Mouse (Mus musculus) MEL (cell line): ENCODE data around the gene Col8a2. TPM values are rescaled to one million over a fixed set of nuclear protein-coding genes. Genes with fewer than 3 reads are reported as not detected.

Experiments
- DNase-seq: peaks from one replicate; pipeline ENCODE4 v3.0.0; 2011; ENCODE audit warnings: low read depth, low spot score
- H3K27ac ChIP-seq: 2 replicates; pipeline ENCODE4 v1.5.1; 2012; ENCODE audit warnings: low read depth, mild to moderate bottlenecking, control low read depth, low read length, moderate library complexity; ENCODE audit not compliant: control insufficient read depth
- H3K27me3 ChIP-seq, 2 experiments: fragments of 150-350 bp in 1 of 2; sonication (generic) in 1 of 2; 2 replicates each; pipeline ENCODE4 v1.6.1; 2012; ENCODE audit warnings: low read length in 2 of 2, mild to moderate bottlenecking in 2 of 2, improper control_type of control experiment in 1 of 2, moderate library complexity in 1 of 2; ENCODE audit not compliant: insufficient read depth in 2 of 2, control insufficient read depth in 1 of 2
- H3K36me3 ChIP-seq, 2 experiments: 2 replicates each; pipeline ENCODE4 v1.6.1; 2012 to 2014; ENCODE audit warnings: low read length in 2 of 2, improper control_type of control experiment in 1 of 2, inconsistent platforms in 1 of 2, mild to moderate bottlenecking in 1 of 2; ENCODE audit not compliant: insufficient read depth in 2 of 2, control insufficient read depth in 1 of 2
- H3K4me1 ChIP-seq, 2 experiments: fragments of 150-350 bp in 1 of 2; sonication (generic) in 1 of 2; 2 replicates each; pipeline ENCODE4 v1.6.1; 2012; ENCODE audit warnings: low read length in 2 of 2, improper control_type of control experiment in 1 of 2, mild to moderate bottlenecking in 1 of 2; ENCODE audit not compliant: insufficient read depth in 2 of 2, control insufficient read depth in 1 of 2
- H3K4me3 ChIP-seq, 2 experiments: fragments of 150-350 bp in 1 of 2; sonication (generic) in 1 of 2; 2 replicates each; pipeline ENCODE4 v1.5.1; 2012; ENCODE audit warnings: low read depth in 2 of 2, low read length in 2 of 2, mild to moderate bottlenecking in 2 of 2, moderate library complexity in 2 of 2, control low read depth in 1 of 2, improper control_type of control experiment in 1 of 2; ENCODE audit not compliant: control insufficient read depth in 1 of 2, insufficient read depth in 1 of 2
- H3K79me2 ChIP-seq: 2 replicates; pipeline ENCODE4 v1.6.1; 2012; ENCODE audit warnings: mild to moderate bottlenecking, low read length, moderate library complexity; ENCODE audit not compliant: control insufficient read depth, poor library complexity, insufficient read depth
- H3K9ac ChIP-seq: 2 replicates; pipeline ENCODE4 v1.6.1; 2012; ENCODE audit warnings: low read depth, mild to moderate bottlenecking, control low read depth, low read length, moderate library complexity; ENCODE audit not compliant: control insufficient read depth, poor library complexity, severe bottlenecking
- H3K9me3 ChIP-seq: fragments of 150-350 bp; sonication (generic); replicated peaks from 2 replicates; pipeline ENCODE4 v1.6.1; 2012; ENCODE audit warnings: mild to moderate bottlenecking, low read length, improper control_type of control experiment, moderate library complexity; ENCODE audit not compliant: insufficient read depth
- CHD1 ChIP-seq: IDR thresholded peaks from 2 replicates; pipeline ENCODE4 v1.6.1; 2012; ENCODE audit warnings: low read depth, mild to moderate bottlenecking, inconsistent platforms, low read length, improper control_type of control experiment
- CHD2 ChIP-seq: IDR thresholded peaks from 2 replicates; pipeline ENCODE4 v1.6.1; 2011; ENCODE audit warnings: low read length, improper control_type of control experiment
- CTCF ChIP-seq, 3 experiments: IDR thresholded peaks in 2 of 3; conservative IDR thresholded peaks in 1 of 3; 2 replicates each; pipeline ENCODE4 v1.5.1; 2011 to 2012; ENCODE audit warnings: low read length in 3 of 3, low read depth in 2 of 3, mild to moderate bottlenecking in 2 of 3, improper control_type of control experiment in 1 of 3, inconsistent platforms in 1 of 3, mixed read lengths in 1 of 3, moderate library complexity in 1 of 3; ENCODE audit not compliant: control insufficient read depth in 1 of 3, insufficient read depth in 1 of 3, poor library complexity in 1 of 3, severe bottlenecking in 1 of 3
- ETS1 ChIP-seq: IDR thresholded peaks from 2 replicates; pipeline ENCODE4 v1.6.1; 2012; ENCODE audit warnings: low read depth, mild to moderate bottlenecking, inconsistent platforms, low read length, improper control_type of control experiment, moderate library complexity
- GABPA ChIP-seq: IDR thresholded peaks from 2 replicates; pipeline ENCODE4 v1.6.1; 2012; ENCODE audit warnings: low read depth, mild to moderate bottlenecking, inconsistent platforms, low read length, improper control_type of control experiment, moderate library complexity
- HCFC1 ChIP-seq: IDR thresholded peaks from 2 replicates; pipeline ENCODE4 v1.6.1; 2012; ENCODE audit warnings: low read depth, mild to moderate bottlenecking, inconsistent platforms, low read length, improper control_type of control experiment, moderate library complexity
- MAFK ChIP-seq: IDR thresholded peaks from 2 replicates; pipeline ENCODE4 v1.6.1; 2011; ENCODE audit warnings: low read depth, mild to moderate bottlenecking, low read length, improper control_type of control experiment, borderline replicate concordance
- MYB ChIP-seq: IDR thresholded peaks from 2 replicates; pipeline ENCODE4 v1.6.1; 2011; ENCODE audit warnings: mild to moderate bottlenecking, low read depth, low read length, improper control_type of control experiment
- MYC ChIP-seq: IDR thresholded peaks from 2 replicates; pipeline ENCODE4 v1.6.1; 2011; ENCODE audit warnings: low read depth, mild to moderate bottlenecking, low read length, improper control_type of control experiment, moderate library complexity
- NRF1 ChIP-seq: IDR thresholded peaks from 2 replicates; pipeline ENCODE4 v1.6.1; 2014; ENCODE audit warnings: low read depth, mild to moderate bottlenecking, inconsistent platforms, low read length, improper control_type of control experiment, moderate library complexity; ENCODE audit not compliant: poor library complexity, insufficient read depth, severe bottlenecking
- POLR2A ChIP-seq, 2 experiments: IDR thresholded peaks; 2 replicates each; pipeline ENCODE4 v1.6.1; 2011 to 2012; ENCODE audit warnings: low read length in 2 of 2, mild to moderate bottlenecking in 2 of 2, control low read depth in 1 of 2, improper control_type of control experiment in 1 of 2, low read depth in 1 of 2, moderate library complexity in 1 of 2; ENCODE audit not compliant: control insufficient read depth in 1 of 2, insufficient read depth in 1 of 2, poor library complexity in 1 of 2
- RAD21 ChIP-seq: IDR thresholded peaks from 2 replicates; pipeline ENCODE4 v1.6.1; 2011; ENCODE audit warnings: mild to moderate bottlenecking, low read depth, low read length, improper control_type of control experiment
- TAL1 ChIP-seq: IDR thresholded peaks from 2 replicates; pipeline ENCODE4 v1.6.1; 2012; ENCODE audit warnings: mild to moderate bottlenecking, inconsistent platforms, low read length, moderate library complexity, mixed read lengths
- TBP ChIP-seq: IDR thresholded peaks from 2 replicates; pipeline ENCODE4 v1.8.0; 2011; ENCODE audit warnings: low read depth, low read length, improper control_type of control experiment
- TCF12 ChIP-seq: IDR thresholded peaks from 2 replicates; pipeline ENCODE4 v1.6.1; 2014; ENCODE audit warnings: low read depth, mild to moderate bottlenecking, inconsistent platforms, low read length, improper control_type of control experiment, moderate library complexity
- ZC3H11A ChIP-seq: IDR thresholded peaks from 2 replicates; pipeline ENCODE4 v1.6.1; 2012; ENCODE audit warnings: low read depth, mild to moderate bottlenecking, inconsistent platforms, low read length, improper control_type of control experiment
- ZKSCAN1 ChIP-seq: IDR thresholded peaks from 2 replicates; pipeline ENCODE4 v1.6.1; 2012; ENCODE audit warnings: low read depth, mild to moderate bottlenecking, inconsistent platforms, low read length, improper control_type of control experiment, moderate library complexity
- ZMIZ1 ChIP-seq: IDR thresholded peaks from 2 replicates; pipeline ENCODE4 v1.6.1; 2012; ENCODE audit warnings: low read depth, mild to moderate bottlenecking, inconsistent platforms, low read length, improper control_type of control experiment, moderate library complexity
- ZNF384 ChIP-seq: IDR thresholded peaks from 2 replicates; pipeline ENCODE4 v1.6.1; 2012; ENCODE audit warnings: low read depth, mild to moderate bottlenecking, inconsistent platforms, low read length, improper control_type of control experiment
- polyA plus RNA-seq, 2 experiments: library from polyadenylated mRNA; stranded (reverse) in 1 of 2; unstranded in 1 of 2; fragments of >175 nt in 1 of 2; fragments of >200 nt in 1 of 2; gene quantifications; 2 replicates each; pipeline versions ENCODE4 v1.2.1 to v1.2.4; 2012; ENCODE audit warnings: low replicate concordance in 2 of 2, low read depth in 1 of 2; ENCODE audit not compliant: insufficient read length in 2 of 2, insufficient read depth in 1 of 2, missing spikeins in 1 of 2
- total RNA-seq: library from RNA; depleted of rRNA; stranded (reverse); fragments of 300-350 nt; gene quantifications from 2 replicates; pipeline ENCODE4 v1.2.3, GENCODE M21; 2012

Gene Col8a2
- total and polyA plus RNA-seq, 3 experiments = not detected

DNA sequence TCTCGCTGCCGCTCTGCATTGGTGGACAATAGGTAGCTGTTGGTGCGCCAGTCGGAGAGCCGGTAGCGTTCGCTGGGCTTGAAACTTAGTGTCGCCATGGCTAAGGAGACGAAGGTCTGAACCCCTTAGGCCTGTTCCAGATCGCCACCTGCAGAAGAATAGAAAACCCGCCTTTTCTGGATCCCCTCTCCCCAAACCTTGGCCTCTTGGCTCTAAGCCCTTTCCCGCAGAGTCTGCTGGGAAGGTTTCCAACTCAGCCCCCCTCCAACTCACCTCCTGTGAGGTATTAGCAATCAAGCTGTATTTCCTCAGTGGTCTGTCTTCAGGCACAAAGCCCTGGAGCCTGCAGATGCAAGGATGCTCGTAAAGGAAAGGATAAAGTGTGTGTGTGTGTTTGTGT, 38.3 kb downstream of the Col8a2 start:
- no peak for DNase-seq
- no peak overlapping the region for H3K4me3 ChIP-seq
- H3K36me3 ChIP-seq = peaks cover 0 to 4% of the 10 kb centered on the region in 2 experiments; a peak in 2 of 4 replicates
- no peaks in the 10 kb centered on the region for H3K27me3 ChIP-seq
- no peaks in the 10 kb centered on the region for H3K9me3 ChIP-seq
- H3K27ac ChIP-seq = no peak overlapping the region
- H3K4me1 ChIP-seq = peaks cover 3 to 6% of the 10 kb centered on the region in 2 experiments; a peak in 1 of 4 replicates
- TF ChIP-seq ZC3H11A (no peak), ZMIZ1 (no peak), TAL1 (no peak), CTCF (IDR thresholded peaks at IDR 0.05 in 2 of 3, conservative IDR thresholded peaks at IDR 0.05 in 1 of 3; ENCODE audit: control insufficient read depth in 1 of 3, insufficient read depth in 1 of 3, low read depth in 2 of 3, low read length in 3 of 3, poor library complexity in 1 of 3, severe bottlenecking in 1 of 3) (no peak), CHD1 (no peak), NRF1 (no peak), GABPA (no peak), MAFK (no peak), ZNF384 (no peak), RAD21 (no peak), HCFC1 (no peak), POLR2A (IDR thresholded peaks at IDR 0.05; ENCODE audit: control insufficient read depth in 1 of 2, insufficient read depth in 1 of 2, low read depth in 1 of 2, low read length in 2 of 2, poor library complexity in 1 of 2) (no peak), CHD2 (no peak), MYB (no peak), ZKSCAN1 (no peak), TCF12 (no peak), MYC (no peak), ETS1 (no peak)
- H3K9ac ChIP-seq = no peak overlapping the region
- H3K79me2 ChIP-seq = peaks cover 11% of the 10 kb centered on the region

DNA sequence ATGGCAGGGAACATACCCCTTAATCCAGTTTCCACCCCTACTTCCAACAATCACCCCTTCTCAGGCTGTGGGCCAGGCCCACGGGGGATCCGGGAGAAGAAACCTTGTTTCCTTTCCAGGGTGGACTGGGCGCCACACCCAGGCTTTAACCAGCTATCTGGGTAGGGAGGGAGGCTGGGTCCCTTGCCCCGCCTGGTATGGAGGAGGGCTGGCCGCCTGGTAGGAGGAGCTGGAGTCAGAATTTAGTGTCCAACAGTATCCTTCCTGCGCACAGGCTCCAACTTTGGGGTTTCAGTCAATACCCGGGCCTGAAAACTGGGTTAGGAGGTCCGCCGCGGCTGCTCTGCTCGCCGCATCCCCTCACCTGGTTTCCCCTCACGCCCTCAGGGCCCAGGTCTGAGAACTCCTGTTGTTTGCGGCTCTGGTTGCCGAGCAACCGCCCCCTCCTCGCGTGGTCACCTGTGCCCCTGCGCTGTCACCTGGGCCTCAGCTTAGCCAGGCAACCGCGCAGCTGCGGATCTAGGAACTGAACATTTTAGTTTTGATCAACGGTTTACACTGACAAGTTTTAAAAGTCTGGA, 38.8 kb downstream of the Col8a2 start, which contains the start of gene Tekt2:
Gene Tekt2, minus strand, starts transcription at position 408 of the 581 bp plus-strand sequence.
- H3K4me3 ChIP-seq = no peak within 1 kb of the TSS
- H3K4me1 ChIP-seq = peaks cover under 1 to 3% of the 10 kb centered on the region in 2 experiments; a peak in 1 of 4 replicates
- H3K27me3 ChIP-seq = no peaks in the 10 kb centered on the region
- peaks cover 7% of the 10 kb centered on the region for H3K79me2 ChIP-seq
- no peak for DNase-seq
- H3K27ac ChIP-seq = no peak within 1 kb of the TSS
- no peak within 1 kb of the TSS for H3K9ac ChIP-seq
- no peaks in the 10 kb centered on the region for H3K9me3 ChIP-seq
- TF ChIP-seq ETS1 = no peak
- no peak for TF ChIP-seq CHD2
- TF ChIP-seq TBP = no peak
- peaks cover 0 to 3% of the 10 kb centered on the region in 2 experiments; a peak in 2 of 4 replicates for H3K36me3 ChIP-seq
